Comparison of ENCODE assay signal across 15 mouse cellular contexts in genomic region chr12:108936834-108937233, GRCm38 (mm10). TPM values are rescaled to one million over a fixed set of nuclear protein-coding genes. Genes with fewer than 3 reads are reported as not detected.
A peak's percentile ranks its signal among the peaks of the same experiment; 100 is the strongest.
DNase-seq lines count a peak whose midpoint lies in the region; ATAC-seq lines count a peak whose summit lies in the region.
"Had no signal": no experiment of that assay in that cellular context is flagged by ENCODE, and none has a peak within 500 bp of the region (broad histone marks: within the 10 kb centered on the region; RNA-seq: fewer than 3 reads in every experiment).

No protein-coding gene starts in this region.

- no peak overlapping the region for H3K9ac ChIP-seq in heart, embryonic 15.5 days
- no peak overlapping the region for H3K9ac ChIP-seq in embryonic facial prominence, embryonic 15.5 days
- H3K9ac ChIP-seq: forebrain, embryonic 12.5 days; limb, embryonic 12.5 days had no signal

- no peaks in the 10 kb centered on the region for H3K36me3 ChIP-seq in heart, embryonic 15.5 days
- no peaks in the 10 kb centered on the region for H3K36me3 ChIP-seq in embryonic facial prominence, embryonic 15.5 days
- H3K36me3 ChIP-seq: forebrain, embryonic 12.5 days; limb, embryonic 12.5 days had no signal

- no peaks in the 10 kb centered on the region for H3K27me3 ChIP-seq in heart, embryonic 15.5 days
- H3K27me3 ChIP-seq in embryonic facial prominence, embryonic 15.5 days: no peaks in the 10 kb centered on the region
- H3K27me3 ChIP-seq: forebrain, embryonic 12.5 days; limb, embryonic 12.5 days; megakaryocyte, embryonic 14.5 days had no signal

- H3K4me3 ChIP-seq in heart, embryonic 15.5 days: no peak overlapping the region
- no peak overlapping the region for H3K4me3 ChIP-seq in embryonic facial prominence, embryonic 15.5 days (replicated peaks)
- H3K4me3 ChIP-seq: forebrain, embryonic 12.5 days; limb, embryonic 12.5 days; megakaryocyte, embryonic 14.5 days had no signal

- DNase-seq in heart, postnatal 14 days: no peak
- DNase-seq in Muller cell, postnatal 12 days (ENCODE audit: inconsistent ontology term): peak; percentile 75
- no peak for DNase-seq in urinary bladder, postnatal 4 days (ENCODE audit: low spot score in 2 of 2)
- DNase-seq in layer of hippocampus, adult 9-11 months: no peak
- DNase-seq: adrenal gland, postnatal 10 days; cerebellum, postnatal 10 days; right cerebral cortex, postnatal 14 days; thymus, adult 18-20 months had no signal

- no peaks in the 10 kb centered on the region for H3K9me3 ChIP-seq in heart, embryonic 15.5 days (replicated peaks)
- no peaks in the 10 kb centered on the region for H3K9me3 ChIP-seq in embryonic facial prominence, embryonic 15.5 days (replicated peaks)
- H3K9me3 ChIP-seq: forebrain, embryonic 12.5 days; limb, embryonic 12.5 days; megakaryocyte, embryonic 14.5 days had no signal

- no peak overlapping the region for H3K4me2 ChIP-seq in heart, embryonic 15.5 days
- no peak overlapping the region for H3K4me2 ChIP-seq in embryonic facial prominence, embryonic 15.5 days (replicated peaks)
- H3K4me2 ChIP-seq: forebrain, embryonic 12.5 days; limb, embryonic 12.5 days had no signal

- ATAC-seq in heart, embryonic 15.5 days (replicated peaks; ENCODE audit: insufficient number of reproducible peaks, insufficient read depth, low FRiP score, low read depth): no peak
- peak; percentile 31; the same call in 1 of the 2 replicates for ATAC-seq in embryonic facial prominence, embryonic 15.5 days (ENCODE audit: insufficient number of reproducible peaks, low FRiP score, low TSS enrichment, low read depth)
- ATAC-seq in monocyte, adult 5-6 weeks (replicated peaks; ENCODE audit: insufficient number of reproducible peaks, low FRiP score, low TSS enrichment, poor library complexity, severe bottlenecking): peak; percentile 41
- ATAC-seq: intestine, embryonic 16.5 days had no signal

- 36% methylated on average over 6 of the region's 6 CpGs for WGBS in heart, embryonic 15.5 days
- WGBS in embryonic facial prominence, embryonic 15.5 days: 47% methylated on average over 6 of the region's 6 CpGs

- 0 out of 2 replicates have a peak overlapping the region, but pooled peaks have one; percentile 20 for H3K27ac ChIP-seq in heart, embryonic 15.5 days
- 0 out of 2 replicates have a peak overlapping the region, but pooled peaks have one; percentile 39 for H3K27ac ChIP-seq in embryonic facial prominence, embryonic 15.5 days (replicated peaks)
- H3K27ac ChIP-seq: forebrain, embryonic 12.5 days; limb, embryonic 12.5 days had no signal

- peaks cover 14% of the 10 kb centered on the region for H3K4me1 ChIP-seq in heart, embryonic 15.5 days (replicated peaks)
- peaks cover 25% of the 10 kb centered on the region for H3K4me1 ChIP-seq in embryonic facial prominence, embryonic 15.5 days

- intact Hi-C loops in heart, postnatal 14 days (cut with DNase I): no loop called here

RNA-seq across cellular contexts. Expression of gene Wars, which starts 42.9 kb away (rescaled TPM):
- polyA plus RNA-seq in heart, embryonic 15.5 days (2015; fragmentation: Nextera tagmentation; extraction: Ambion mirVana): 46.6 and 57.7 TPM in 2 replicates
- total RNA-seq in heart, postnatal 14 days (2021): 10 to 100 TPM; 32.2 to 36.7 TPM
- polyA plus RNA-seq in embryonic facial prominence, embryonic 15.5 days (2015; fragmentation: Nextera tagmentation; extraction: Ambion mirVana): 62.9 and 65.8 TPM in 2 replicates
- total RNA-seq in monocyte, adult 5-6 weeks (2017): 42.0 to 59.0 TPM (median 59.0 TPM) in 3 replicates

RNA-seq across cellular contexts. Expression of gene Wdr25, which starts 43.4 kb away (rescaled TPM):
- polyA plus RNA-seq in heart, embryonic 15.5 days (2015; fragmentation: Nextera tagmentation; extraction: Ambion mirVana): 3.8 and 6.9 TPM in 2 replicates
- 1 to 10 TPM; 4.7 to 6.5 TPM for total RNA-seq in heart, postnatal 14 days (2021)
- polyA plus RNA-seq in embryonic facial prominence, embryonic 15.5 days (2015; fragmentation: Nextera tagmentation; extraction: Ambion mirVana): 7.1 and 9.9 TPM in 2 replicates
- 3.0 to 9.0 TPM (median 6.5 TPM) in 3 replicates for total RNA-seq in monocyte, adult 5-6 weeks (2017)
